Mouse (Mus musculus) embryonic facial prominence, embryonic 13.5 days (tissue): ENCODE results near the gene Setd7. TPM values are rescaled to one million over a fixed set of nuclear protein-coding genes. Genes with fewer than 3 reads are reported as not detected.
A peak's percentile ranks its signal among the peaks of the same experiment; 100 is the strongest.
"Not testable (repeated sequence)": the region's sequence is repeated elsewhere in the genome, so short reads cannot be mapped to it uniquely, and the experiment has no call there.

ENCODE experiments used
- ATAC-seq: fragments of 200-750 bp; cut with Nextera tagmentation; 2 replicates; pipeline ENCODE4 v1.8.0; 2017; ENCODE audit warnings: low read depth; ENCODE audit not compliant: insufficient number of reproducible peaks, insufficient read depth, low FRiP score, low TSS enrichment
- H3K27ac ChIP-seq: fragments of 300-500 bp; sonication (generic); 2 replicates; pipeline ENCODE4 v1.5.1; 2015; ENCODE audit warnings: moderate library complexity, mild to moderate bottlenecking, inconsistent platforms
- H3K27me3 ChIP-seq: fragments of 300-500 bp; sonication (generic); 2 replicates; pipeline ENCODE4 v1.6.1; 2015; ENCODE audit warnings: mild to moderate bottlenecking, inconsistent platforms
- H3K36me3 ChIP-seq: fragments of 300-500 bp; sonication (generic); 2 replicates; pipeline ENCODE4 v1.6.1; 2015; ENCODE audit warnings: mild to moderate bottlenecking, inconsistent platforms
- H3K4me1 ChIP-seq: fragments of 300-500 bp; sonication (generic); 2 replicates; pipeline ENCODE4 v1.6.1; 2015; ENCODE audit warnings: inconsistent platforms
- H3K4me2 ChIP-seq: fragments of 300-500 bp; sonication (generic); 2 replicates; pipeline ENCODE4 v1.6.1; 2015; ENCODE audit warnings: moderate library complexity, mild to moderate bottlenecking, inconsistent platforms
- H3K4me3 ChIP-seq: fragments of 300-500 bp; sonication (generic); 2 replicates; pipeline ENCODE4 v1.5.1; 2015; ENCODE audit warnings: mild to moderate bottlenecking, inconsistent platforms
- H3K9ac ChIP-seq: fragments of 300-500 bp; sonication (generic); 2 replicates; pipeline ENCODE4 v1.6.1; 2015; ENCODE audit warnings: mild to moderate bottlenecking, inconsistent platforms
- H3K9me3 ChIP-seq: fragments of 300-500 bp; sonication (generic); 2 replicates; pipeline ENCODE4 v1.6.1; 2016; ENCODE audit warnings: inconsistent platforms
- WGBS: fragments of 180-500 bp; shearing (Covaris S2); methylation state at CpG from one replicate; pipeline ENCODE4 v1.1.7; 2015; ENCODE audit warnings: mixed read lengths; 5-methylcytosine and 5-hydroxymethylcytosine counted together
- polyA plus RNA-seq: library from polyadenylated mRNA; unstranded; fragments of >200 nt; fragmentation: Nextera tagmentation; extraction: Ambion mirVana; gene quantifications from 2 replicates; pipeline ENCODE4 v1.2.1, GENCODE M21; 2015

The Setd7 gene
- polyA plus RNA-seq, 1 experiment from 2014 or later: 3.7 TPM

DNA sequence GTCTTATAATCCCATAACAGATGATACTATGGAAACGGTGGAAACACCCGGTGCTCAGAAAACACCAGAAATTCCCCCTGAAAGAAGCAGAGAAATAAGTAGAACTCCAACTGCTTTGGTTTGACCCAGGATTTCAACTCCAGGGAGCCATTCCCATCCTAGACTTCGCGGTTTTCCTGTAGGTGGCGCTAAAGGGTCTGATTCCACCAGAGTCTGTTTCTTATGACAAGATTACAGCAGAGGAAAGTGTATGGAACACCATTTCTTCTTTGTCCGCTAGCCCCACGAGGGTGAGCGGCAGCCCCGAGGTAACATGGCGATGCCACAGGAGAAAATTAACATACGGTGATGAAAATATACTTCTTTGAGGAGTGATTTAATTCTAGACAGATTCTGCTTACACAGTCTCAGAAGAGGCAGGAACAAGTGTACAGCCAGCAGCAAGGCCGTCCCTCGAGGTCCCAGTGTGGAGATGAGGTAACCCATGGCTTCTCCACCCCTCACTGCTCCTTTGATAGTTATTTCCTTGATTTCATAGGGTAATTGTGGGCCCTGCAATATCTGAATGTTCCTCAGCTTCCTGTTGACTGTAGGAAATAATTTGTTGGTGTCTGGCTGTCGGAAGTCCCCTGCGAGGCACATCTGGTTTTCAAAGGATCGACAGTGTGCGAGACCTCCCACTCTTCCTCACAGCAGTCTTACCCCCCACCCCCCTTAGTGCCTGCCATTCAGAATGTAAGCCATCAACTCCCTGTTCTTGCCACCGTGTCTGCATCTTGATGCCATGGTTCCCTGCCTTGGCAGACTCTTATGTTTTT is 23.1 kb upstream of the Setd7 start:
- H3K4me2 ChIP-seq: peak overlapping the region; percentile 30
- H3K27me3 ChIP-seq: no peaks in the 10 kb centered on the region
- no peaks in the 10 kb centered on the region for H3K36me3 ChIP-seq
- H3K9ac ChIP-seq: no peak overlapping the region
- no peaks in the 10 kb centered on the region for H3K9me3 ChIP-seq
- peak; percentile 67 for ATAC-seq
- WGBS: 15% methylated on average over 18 of the region's 18 CpGs
- H3K4me1 ChIP-seq: peaks cover 13% of the 10 kb centered on the region; the same call in 1 of the 2 replicates
- no peak overlapping the region for H3K27ac ChIP-seq
- H3K4me3 ChIP-seq: no peak overlapping the region

DNA sequence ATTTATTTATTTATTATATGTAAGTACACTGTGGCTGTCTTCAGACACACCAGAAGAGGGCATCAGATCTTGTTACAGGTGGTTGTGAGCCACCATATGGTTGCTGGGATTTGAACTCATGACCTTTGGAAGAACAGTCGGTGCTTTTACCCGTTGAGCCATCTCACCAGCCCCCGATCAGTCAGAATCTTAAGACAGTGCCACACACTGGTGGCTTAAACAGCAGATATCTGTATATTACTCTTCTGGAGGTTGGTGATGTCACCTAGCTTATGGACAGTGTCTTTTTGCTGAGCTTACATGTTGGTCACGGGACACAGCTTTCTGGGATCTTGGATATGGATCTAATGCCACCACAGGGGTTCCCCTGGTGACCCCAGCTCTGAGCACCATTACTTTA is 18.6 kb upstream of the Setd7 start:
- not testable (repeated sequence) for H3K36me3 ChIP-seq, H3K4me3 ChIP-seq, H3K9ac ChIP-seq, H3K27me3 ChIP-seq, ATAC-seq, H3K27ac ChIP-seq, H3K9me3 ChIP-seq, H3K4me2 ChIP-seq, H3K4me1 ChIP-seq
- 73% methylated on average over 4 of the region's 4 CpGs for WGBS

DNA sequence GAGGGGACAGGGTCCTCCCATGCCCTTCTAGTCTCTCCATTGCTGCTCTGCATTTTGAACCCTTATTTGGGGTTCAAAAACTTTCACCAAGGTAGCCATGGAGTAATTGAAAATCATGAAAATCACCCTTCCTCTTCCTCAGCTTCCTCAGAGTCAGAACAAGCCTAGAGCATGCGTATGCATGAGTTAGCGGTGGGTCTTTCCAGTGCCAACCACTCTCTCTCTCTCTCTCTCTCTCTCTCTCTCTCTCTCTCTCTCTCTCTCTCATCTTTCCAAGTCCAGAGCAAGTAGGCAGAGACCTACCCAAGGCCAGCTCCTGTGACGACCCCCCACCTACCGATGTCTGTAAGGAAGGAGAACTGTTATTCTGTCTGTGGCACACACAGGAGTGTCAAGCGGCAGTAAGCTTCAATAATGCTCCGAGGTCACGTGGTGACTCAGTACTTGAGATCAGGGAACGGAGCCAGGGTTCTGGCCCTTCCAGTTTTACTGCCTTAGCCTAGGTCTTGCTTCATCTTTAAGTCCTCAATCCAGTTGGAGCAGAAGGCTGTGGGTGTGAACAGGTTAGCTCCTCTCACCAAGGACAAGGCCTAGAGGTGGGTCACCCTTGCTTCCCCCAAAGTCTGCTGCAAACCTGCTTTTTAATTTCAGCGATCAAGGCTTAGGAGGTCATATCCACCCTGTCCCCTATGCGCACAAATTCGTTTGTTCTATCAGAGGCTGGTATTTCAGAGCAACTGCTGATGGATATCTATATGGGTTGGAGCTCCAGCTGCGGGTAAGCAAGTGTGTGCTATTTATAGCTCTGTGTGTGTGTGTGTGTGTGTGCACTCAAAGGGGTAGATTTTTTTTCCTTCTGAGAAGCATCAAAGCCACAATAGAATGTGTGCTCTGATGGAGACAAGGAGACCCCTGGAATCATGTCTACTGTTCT is 17.4 kb upstream of the Setd7 start:
- Histone ChIP-seq H3K4me3 (no peak overlapping the region), H3K4me1 (no peaks in the 10 kb centered on the region), H3K36me3 (no peaks in the 10 kb centered on the region), H3K9ac (no peak overlapping the region), H3K4me2 (no peak overlapping the region), H3K27me3 (no peaks in the 10 kb centered on the region), H3K9me3 (no peaks in the 10 kb centered on the region), H3K27ac (no peak overlapping the region; the same call in 1 of the 2 replicates)
- WGBS: 76% methylated on average over 12 of the region's 12 CpGs
- ATAC-seq: no peak

DNA sequence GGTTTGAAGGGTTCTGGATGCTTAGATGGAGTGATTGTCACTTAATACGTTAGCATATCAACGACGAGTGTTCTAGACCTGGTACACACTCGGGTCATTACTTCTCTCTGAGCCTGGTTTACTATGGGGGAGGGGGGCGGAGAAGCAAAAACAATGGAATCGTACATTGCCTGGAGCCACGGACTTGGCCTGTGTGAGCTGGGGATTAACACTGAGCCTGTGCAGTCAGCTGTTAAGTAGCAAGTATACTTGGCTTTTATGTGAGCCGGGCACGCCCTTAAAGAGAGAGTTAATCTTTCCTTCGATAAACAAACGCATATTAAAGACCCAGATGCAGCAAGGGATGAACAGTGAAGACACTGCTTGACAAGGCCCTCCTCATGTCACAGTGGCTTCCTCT is 16.7 kb upstream of the Setd7 start:
- Histone ChIP-seq H3K9me3 (no peaks in the 10 kb centered on the region), H3K4me3 (no peak overlapping the region), H3K27ac (no peak overlapping the region), H3K36me3 (no peaks in the 10 kb centered on the region), H3K4me1 (no peaks in the 10 kb centered on the region), H3K4me2 (no peak overlapping the region), H3K27me3 (no peaks in the 10 kb centered on the region), H3K9ac (no peak overlapping the region)
- ATAC-seq: no peak
- 61% methylated on average over 11 of the region's 11 CpGs for WGBS

DNA sequence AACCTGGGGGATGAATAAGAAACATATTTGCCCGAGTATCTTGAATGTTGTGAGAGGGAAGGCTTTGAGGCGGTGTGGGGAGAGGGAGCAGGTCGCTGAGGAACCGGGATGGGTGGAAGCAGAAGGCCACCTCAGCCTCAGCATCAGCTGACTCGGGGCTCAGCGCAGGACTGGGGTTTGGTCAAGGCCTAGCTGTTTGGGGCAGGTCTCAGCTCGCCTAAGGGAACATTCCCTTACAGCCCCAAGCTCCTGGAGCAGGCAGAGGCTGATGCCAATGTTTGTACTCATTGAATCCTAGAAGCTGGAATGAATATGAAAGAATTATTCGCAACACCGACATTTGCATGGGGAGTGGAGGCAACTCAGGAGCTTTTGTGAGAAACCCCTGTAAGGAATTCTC is 13.2 kb upstream of the Setd7 start:
- H3K4me1 ChIP-seq: no peaks in the 10 kb centered on the region
- WGBS: 73% methylated on average over 9 of the region's 9 CpGs
- H3K4me3 ChIP-seq: no peak overlapping the region
- H3K27me3 ChIP-seq: no peaks in the 10 kb centered on the region
- ATAC-seq: no peak
- H3K9ac ChIP-seq: no peak overlapping the region
- no peaks in the 10 kb centered on the region for H3K9me3 ChIP-seq
- H3K27ac ChIP-seq: no peak overlapping the region
- H3K36me3 ChIP-seq: no peaks in the 10 kb centered on the region
- no peak overlapping the region for H3K4me2 ChIP-seq

- H3K36me3 ChIP-seq: no peaks in the 10 kb centered on the region
- H3K4me2 ChIP-seq: no peak overlapping the region
- WGBS: 91% methylated on average over 4 of the region's 4 CpGs
- H3K4me3 ChIP-seq: no peak overlapping the region
- H3K4me1 ChIP-seq: no peaks in the 10 kb centered on the region
- ATAC-seq: no peak
- no peaks in the 10 kb centered on the region for H3K27me3 ChIP-seq
- H3K9me3 ChIP-seq: no peaks in the 10 kb centered on the region
- no peak overlapping the region for H3K9ac ChIP-seq
- no peak overlapping the region for H3K27ac ChIP-seq
These were observed 9.5 kb upstream of the Setd7 start for GRCm38 (mm10) chr3:51570200-51570599.

- H3K4me2 ChIP-seq: peak overlapping the region; percentile 99
- ATAC-seq: no peak
- WGBS: 73% methylated on average over 6 of the region's 6 CpGs
- 0 out of 2 replicates have a peak, but pooled peaks cover 4% of the 10 kb centered on the region for H3K27me3 ChIP-seq
- H3K27ac ChIP-seq: no peak overlapping the region
- H3K4me3 ChIP-seq: peak overlapping the region; percentile 82
- H3K4me1 ChIP-seq: peaks cover 18% of the 10 kb centered on the region; the same call in 1 of the 2 replicates
- no peaks in the 10 kb centered on the region for H3K36me3 ChIP-seq
- peak overlapping the region; percentile 90; the same call in 1 of the 2 replicates for H3K9ac ChIP-seq
- no peaks in the 10 kb centered on the region for H3K9me3 ChIP-seq
These were observed 1.3 kb upstream of the Setd7 start for GRCm38 (mm10) chr3:51561993-51562385.

GRCm38 (mm10) chr3:51561109-51561992 is 672 bp upstream of the Setd7 start:
- peaks cover 18% of the 10 kb centered on the region; the same call in 1 of the 2 replicates for H3K4me1 ChIP-seq
- H3K9ac ChIP-seq: peak overlapping the region; percentile 90
- under 1% methylated on average over 32 of the region's 32 CpGs for WGBS
- H3K27ac ChIP-seq: peak overlapping the region; percentile 91
- H3K4me3 ChIP-seq: peak overlapping the region; percentile 82
- ATAC-seq: peak; percentile 43; the same call in 1 of the 2 replicates
- no peaks in the 10 kb centered on the region for H3K9me3 ChIP-seq
- H3K4me2 ChIP-seq: peak overlapping the region; percentile 99
- 0 out of 2 replicates have a peak, but pooled peaks cover 4% of the 10 kb centered on the region for H3K27me3 ChIP-seq
- no peaks in the 10 kb centered on the region for H3K36me3 ChIP-seq

GRCm38 (mm10) chr3:51559594-51560450 is 857 bp downstream of the Setd7 start:
- Histone ChIP-seq H3K27ac (peak overlapping the region; percentile 91), H3K27me3 (0 out of 2 replicates have a peak, but pooled peaks cover 4% of the 10 kb centered on the region), H3K36me3 (no peaks in the 10 kb centered on the region), H3K9me3 (no peaks in the 10 kb centered on the region), H3K4me1 (peaks cover 24% of the 10 kb centered on the region), H3K9ac (peak overlapping the region; percentile 90), H3K4me3 (peak overlapping the region; percentile 82), H3K4me2 (peak overlapping the region; percentile 99)
- peak; percentile 57 for ATAC-seq
- under 1% methylated on average over 80 of the region's 80 CpGs for WGBS

DNA sequence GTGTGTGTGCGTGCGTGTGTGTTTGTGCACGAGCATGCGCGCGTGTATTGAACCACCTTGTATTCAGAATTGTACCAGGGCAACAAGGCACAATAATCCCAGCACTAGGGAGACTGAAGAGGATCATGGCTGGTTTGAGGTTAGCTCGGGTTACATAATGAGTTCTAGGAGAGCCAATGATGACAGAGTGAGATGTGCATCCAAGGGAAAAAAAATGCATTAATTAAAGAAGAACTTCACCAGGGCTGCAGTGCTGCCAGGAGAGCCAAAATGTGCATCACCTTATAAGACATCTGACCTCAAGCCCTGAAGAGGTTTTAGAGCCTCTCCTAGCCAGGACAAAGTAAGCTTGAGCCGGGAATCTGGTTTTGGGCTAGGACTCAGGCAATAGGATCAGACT is 5.1 kb downstream of the Setd7 start:
- Histone ChIP-seq H3K9ac (no peak overlapping the region), H3K4me1 (peaks cover 42% of the 10 kb centered on the region), H3K4me3 (no peak overlapping the region), H3K27ac (no peak overlapping the region), H3K27me3 (no peaks in the 10 kb centered on the region), H3K36me3 (no peaks in the 10 kb centered on the region), H3K9me3 (no peaks in the 10 kb centered on the region), H3K4me2 (no peak overlapping the region)
- WGBS: 72% methylated on average over 8 of the region's 8 CpGs
- no peak for ATAC-seq
